Mouse (Mus musculus) myocyte (in vitro differentiated cells): ENCODE measurements around the gene Zfp668. TPM values are rescaled to one million over a fixed set of nuclear protein-coding genes. Genes with fewer than 3 reads are reported as not detected.

Experiments
- H3K27me3 ChIP-seq: one replicate; pipeline ENCODE4 v1.6.1; 2011; ENCODE audit not compliant: control insufficient read depth, insufficient read depth, insufficient read length
- H3K36me3 ChIP-seq: one replicate; pipeline ENCODE4 v1.6.1; 2011; ENCODE audit not compliant: control insufficient read depth, insufficient read depth
- H3K4me2 ChIP-seq: one replicate; pipeline ENCODE4 v1.6.1; 2011; ENCODE audit warnings: low read depth, control low read depth
- H3K4me3 ChIP-seq: one replicate; pipeline ENCODE4 v1.5.1; 2011; ENCODE audit warnings: mild to moderate bottlenecking, control low read depth, moderate library complexity
- H3K79me2 ChIP-seq: one replicate; pipeline ENCODE4 v1.6.1; 2011; ENCODE audit not compliant: control insufficient read depth, insufficient read depth
- H3ac ChIP-seq: one replicate; pipeline ENCODE4 v1.6.1; 2011; ENCODE audit not compliant: control insufficient read depth, insufficient read length
- CEBPB ChIP-seq: IDR thresholded peaks from 2 replicates; pipeline ENCODE4 v1.6.1; 2011; ENCODE audit warnings: mild to moderate bottlenecking, moderate library complexity; ENCODE audit not compliant: poor library complexity, insufficient read depth, severe bottlenecking
- E2F4 ChIP-seq: IDR thresholded peaks from one replicate; pipeline ENCODE4 v1.6.1; 2011; ENCODE audit warnings: mild to moderate bottlenecking, control low read depth, moderate library complexity; ENCODE audit not compliant: insufficient read depth
- MAX ChIP-seq: IDR thresholded peaks from one replicate; pipeline ENCODE4 v1.6.1; 2011; ENCODE audit warnings: low read depth, mild to moderate bottlenecking, control low read depth
- MYOD1 ChIP-seq, 3 experiments: IDR thresholded peaks; one replicate each; pipeline ENCODE4 v1.6.1; 2011; ENCODE audit warnings: control low read depth in 2 of 3, low read depth in 2 of 3, mild to moderate bottlenecking in 2 of 3, moderate library complexity in 1 of 3; ENCODE audit not compliant: insufficient read length in 2 of 3, control insufficient read depth in 1 of 3
- MYOG ChIP-seq, 3 experiments: IDR thresholded peaks; one replicate each; pipeline ENCODE4 v1.6.1; 2011; ENCODE audit warnings: control low read depth in 2 of 3, low read depth in 2 of 3, mild to moderate bottlenecking in 2 of 3; ENCODE audit not compliant: insufficient read length in 2 of 3, control insufficient read depth in 1 of 3, insufficient read depth in 1 of 3
- POLR2A ChIP-seq: IDR thresholded peaks from one replicate; pipeline ENCODE4 v1.6.1; 2011; ENCODE audit warnings: low read depth, mild to moderate bottlenecking, control low read depth, moderate library complexity; ENCODE audit not compliant: insufficient read length
- POLR2AphosphoS2 ChIP-seq: IDR thresholded peaks from one replicate; pipeline ENCODE4 v1.6.1; 2011; ENCODE audit warnings: low read depth, control low read depth; ENCODE audit not compliant: insufficient read length
- REST ChIP-seq: IDR thresholded peaks from one replicate; pipeline ENCODE4 v1.6.1; 2011; ENCODE audit warnings: mild to moderate bottlenecking, control low read depth, moderate library complexity; ENCODE audit not compliant: insufficient read depth, insufficient read length
- SRF ChIP-seq: IDR thresholded peaks from one replicate; pipeline ENCODE4 v1.6.1; 2011; ENCODE audit warnings: low read depth; ENCODE audit not compliant: control insufficient read depth, insufficient read length
- TCF12 ChIP-seq: IDR thresholded peaks from one replicate; pipeline ENCODE4 v1.6.1; 2011; ENCODE audit warnings: mild to moderate bottlenecking, control low read depth; ENCODE audit not compliant: poor library complexity, insufficient read depth, severe bottlenecking
- TCF3 ChIP-seq: IDR thresholded peaks from one replicate; pipeline ENCODE4 v1.6.1; 2011; ENCODE audit warnings: low read depth, control low read depth; ENCODE audit not compliant: insufficient read length
- USF1 ChIP-seq: IDR thresholded peaks from one replicate; pipeline ENCODE4 v1.6.1; 2011; ENCODE audit warnings: low read depth, mild to moderate bottlenecking, control low read depth, moderate library complexity
- polyA plus RNA-seq: library from polyadenylated mRNA; unstranded; fragments of >200 nt; fragmentation: generic; extraction: Trizol; gene quantifications from one replicate; pipeline ENCODE4 v1.2.1, GENCODE M21; 2012; ENCODE audit warnings: missing spikeins

Zfp668 gene
- polyA plus RNA-seq, 1 experiment = 7.9 TPM

GRCm38 (mm10) chr7:127813821-127814220, 62.8 kb downstream of the Zfp668 start:
- TF ChIP-seq CEBPB = no peak
- TF ChIP-seq E2F4 = no peak
- TF ChIP-seq MAX = no peak
- TF ChIP-seq MYOG (IDR thresholded peaks at IDR 0.05; ENCODE audit: control insufficient read depth in 1 of 3, insufficient read depth in 1 of 3, insufficient read length in 2 of 3, low read depth in 2 of 3) = no peak
- no peak for TF ChIP-seq POLR2A
- TF ChIP-seq TCF3 = no peak
- no peak for TF ChIP-seq MYOD1 (IDR thresholded peaks at IDR 0.05; ENCODE audit: control insufficient read depth in 1 of 3, insufficient read length in 2 of 3, low read depth in 2 of 3)
- TF ChIP-seq TCF12 = no peak
- TF ChIP-seq POLR2AphosphoS2 = no peak
- TF ChIP-seq USF1 = no peak
- no peak for TF ChIP-seq REST
- TF ChIP-seq SRF = no peak
- Histone ChIP-seq H3K36me3 (no peaks in the 10 kb centered on the region), H3ac (no peak overlapping the region), H3K27me3 (no peaks in the 10 kb centered on the region), H3K79me2 (no peaks in the 10 kb centered on the region), H3K4me3 (no peak overlapping the region), H3K4me2 (peak overlapping the region; percentile 27)

Other genes with a start within 250 kb of the Zfp668 start
- 94.7 TPM for gene Bcl7c, start 167.9 kb downstream of the Zfp668 start, polyA plus RNA-seq
- 8.9 TPM for gene Ctf1, start 164.1 kb downstream of the Zfp668 start, polyA plus RNA-seq
- gene Ctf2, start 144.7 kb downstream of the Zfp668 start, polyA plus RNA-seq = 0.14 TPM
- gene Fbxl19, start 132.3 kb downstream of the Zfp668 start, polyA plus RNA-seq = 11.9 TPM
- gene Orai3, start 107.0 kb downstream of the Zfp668 start, polyA plus RNA-seq = 16.3 TPM
- gene Setd1a, start 100.2 kb downstream of the Zfp668 start, polyA plus RNA-seq = 13.7 TPM
- gene Gm49388, start 91.2 kb downstream of the Zfp668 start, polyA plus RNA-seq = 1.4 TPM
- gene Hsd3b7, start 76.2 kb downstream of the Zfp668 start, polyA plus RNA-seq = 15.0 TPM
- 73.0 TPM for gene Stx4a, start 52.5 kb downstream of the Zfp668 start, polyA plus RNA-seq
- 0.20 TPM for gene Stx1b, start 52.3 kb downstream of the Zfp668 start, polyA plus RNA-seq
- gene Zfp646, start 607 bp downstream of the Zfp668 start, polyA plus RNA-seq = 16.7 TPM
- gene Prss53, start 14.1 kb upstream of the Zfp668 start, polyA plus RNA-seq = 0.74 TPM
- gene Gm21974, start 18.6 kb upstream of the Zfp668 start, polyA plus RNA-seq = not detected
- gene Vkorc1, start 18.8 kb upstream of the Zfp668 start, polyA plus RNA-seq = 65.9 TPM
- 53.2 TPM for gene Bckdk, start 27.3 kb upstream of the Zfp668 start, polyA plus RNA-seq
- gene Kat8, start 35.7 kb upstream of the Zfp668 start, polyA plus RNA-seq = 26.4 TPM
- 0.06 TPM for gene Prss8, start 53.3 kb upstream of the Zfp668 start, polyA plus RNA-seq
- gene Prss36, start 69.9 kb upstream of the Zfp668 start, polyA plus RNA-seq = 10.6 TPM
- 231 TPM for gene Fus, start 90.6 kb upstream of the Zfp668 start, polyA plus RNA-seq
- 3.9 TPM for gene Pycard, start 117.0 kb upstream of the Zfp668 start, polyA plus RNA-seq
- 468 TPM for gene Trim72, start 127.1 kb upstream of the Zfp668 start, polyA plus RNA-seq
- gene Itgam, start 185.8 kb upstream of the Zfp668 start, polyA plus RNA-seq = 0.14 TPM
- not detected for gene Gm49368, start 185.9 kb upstream of the Zfp668 start, polyA plus RNA-seq